Mouse (Mus musculus) intestine, embryonic 16.5 days (tissue): ENCODE results near the gene Rsc1a1. TPM values are rescaled to one million over a fixed set of nuclear protein-coding genes. Genes with fewer than 3 reads are reported as not detected.

ENCODE experiments used
- ATAC-seq: fragments of 200-750 bp; cut with Nextera tagmentation; 2 replicates; pipeline ENCODE4 v1.8.0; 2017; ENCODE audit warnings: moderate TSS enrichment, moderate library complexity
- H3K27ac ChIP-seq: fragments of 300-500 bp; sonication (generic); 2 replicates; pipeline ENCODE4 v1.5.1; 2014; ENCODE audit warnings: mild to moderate bottlenecking, low read length
- H3K27me3 ChIP-seq: fragments of 300-500 bp; sonication (generic); replicated peaks from 2 replicates; pipeline ENCODE4 v1.6.1; 2014; ENCODE audit warnings: low read length, control low read depth, mixed read lengths; ENCODE audit not compliant: control insufficient read depth, insufficient read depth
- H3K36me3 ChIP-seq: fragments of 300-500 bp; sonication (generic); 2 replicates; pipeline ENCODE4 v1.6.1; 2014; ENCODE audit warnings: low read length, control low read depth; ENCODE audit not compliant: control insufficient read depth, insufficient read depth
- H3K4me1 ChIP-seq: fragments of 300-500 bp; sonication (generic); 2 replicates; pipeline ENCODE4 v1.6.1; 2014; ENCODE audit warnings: low read length, control low read depth, mixed read lengths; ENCODE audit not compliant: control insufficient read depth, insufficient read depth
- H3K4me2 ChIP-seq: fragments of 300-500 bp; sonication (generic); 2 replicates; pipeline ENCODE4 v1.6.1; 2014; ENCODE audit warnings: low read depth, low read length, control low read depth
- H3K4me3 ChIP-seq: fragments of 300-500 bp; sonication (generic); 2 replicates; pipeline ENCODE4 v1.5.1; 2014; ENCODE audit warnings: mild to moderate bottlenecking, low read length
- H3K9ac ChIP-seq: fragments of 300-500 bp; sonication (generic); 2 replicates; pipeline ENCODE4 v1.6.1; 2014; ENCODE audit warnings: low read depth, low read length
- H3K9me3 ChIP-seq: fragments of 300-500 bp; sonication (generic); 2 replicates; pipeline ENCODE4 v1.6.1; 2016; ENCODE audit warnings: low read length, control low read depth; ENCODE audit not compliant: control insufficient read depth
- WGBS: fragments of 180-500 bp; shearing (Covaris S2); extraction: QIAGEN DNeasy Blood & Tissue Kit; methylation state at CpG from one replicate; pipeline ENCODE4 v1.1.7; 2014; 5-methylcytosine and 5-hydroxymethylcytosine counted together
- polyA plus RNA-seq: library from polyadenylated mRNA; unstranded; fragments of >200 nt; fragmentation: Nextera tagmentation; extraction: Ambion mirVana; gene quantifications from 2 replicates; pipeline ENCODE4 v1.2.1, GENCODE M21; 2015

The Rsc1a1 gene
- polyA plus RNA-seq = not detected in 2 replicates

DNA sequence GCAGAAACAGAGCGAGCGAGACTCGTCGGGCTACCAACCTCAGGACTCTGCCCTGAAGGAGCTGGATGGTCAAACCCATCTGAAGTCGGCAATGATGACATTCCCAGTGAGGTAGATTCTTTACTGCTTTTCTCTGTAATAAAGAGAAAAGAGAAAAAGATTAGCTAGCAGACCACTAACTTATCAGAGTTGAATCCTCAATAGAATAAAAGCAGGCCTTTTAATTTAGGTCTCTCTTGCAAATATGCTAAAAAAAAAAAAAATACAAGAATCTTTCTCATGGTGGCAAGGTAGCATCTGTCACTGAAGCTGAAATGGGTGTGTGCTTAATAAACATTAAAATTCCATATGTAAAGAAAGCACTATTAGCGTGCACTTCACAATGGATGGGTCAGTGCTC lies at the start of gene Rsc1a1:
Gene Rsc1a1, minus strand, starts transcription at position 101 of the 400 bp plus-strand sequence.
- H3K27ac ChIP-seq = no peak within 1 kb of the TSS
- WGBS = 96% methylated on average over 6 of the region's 6 CpGs
- no peak for ATAC-seq
- no peaks in the 10 kb centered on the region for H3K27me3 ChIP-seq
- peaks cover 26% of the 10 kb centered on the region for H3K36me3 ChIP-seq
- H3K4me3 ChIP-seq = no peak within 1 kb of the TSS
- H3K9me3 ChIP-seq = no peaks in the 10 kb centered on the region
- H3K9ac ChIP-seq = no peak within 1 kb of the TSS
- no peak within 1 kb of the TSS for H3K4me2 ChIP-seq
- H3K4me1 ChIP-seq = 0 out of 2 replicates have a peak, but pooled peaks cover 5% of the 10 kb centered on the region

DNA sequence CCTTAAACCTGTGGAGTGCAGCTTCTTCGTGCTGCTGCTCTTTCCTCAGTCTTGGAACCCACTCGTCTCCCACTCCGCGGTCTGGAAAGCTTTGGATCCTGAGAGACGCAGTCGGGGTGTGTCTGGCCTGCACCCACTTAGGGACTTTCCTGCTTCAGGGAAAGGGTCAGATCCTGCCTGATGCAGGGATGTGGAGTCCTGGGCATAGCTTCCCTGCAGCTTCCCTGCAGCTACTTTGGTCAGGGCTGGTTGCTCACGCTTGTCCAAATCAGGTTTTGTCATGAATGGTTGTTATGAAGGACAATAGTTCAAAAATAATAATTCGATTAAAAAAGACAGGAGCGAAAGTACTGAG lies 49.8 kb upstream of the Rsc1a1 start:
- no peak for ATAC-seq
- peak overlapping the region; percentile 49; the same call in 1 of the 2 replicates for H3K27ac ChIP-seq

DNA sequence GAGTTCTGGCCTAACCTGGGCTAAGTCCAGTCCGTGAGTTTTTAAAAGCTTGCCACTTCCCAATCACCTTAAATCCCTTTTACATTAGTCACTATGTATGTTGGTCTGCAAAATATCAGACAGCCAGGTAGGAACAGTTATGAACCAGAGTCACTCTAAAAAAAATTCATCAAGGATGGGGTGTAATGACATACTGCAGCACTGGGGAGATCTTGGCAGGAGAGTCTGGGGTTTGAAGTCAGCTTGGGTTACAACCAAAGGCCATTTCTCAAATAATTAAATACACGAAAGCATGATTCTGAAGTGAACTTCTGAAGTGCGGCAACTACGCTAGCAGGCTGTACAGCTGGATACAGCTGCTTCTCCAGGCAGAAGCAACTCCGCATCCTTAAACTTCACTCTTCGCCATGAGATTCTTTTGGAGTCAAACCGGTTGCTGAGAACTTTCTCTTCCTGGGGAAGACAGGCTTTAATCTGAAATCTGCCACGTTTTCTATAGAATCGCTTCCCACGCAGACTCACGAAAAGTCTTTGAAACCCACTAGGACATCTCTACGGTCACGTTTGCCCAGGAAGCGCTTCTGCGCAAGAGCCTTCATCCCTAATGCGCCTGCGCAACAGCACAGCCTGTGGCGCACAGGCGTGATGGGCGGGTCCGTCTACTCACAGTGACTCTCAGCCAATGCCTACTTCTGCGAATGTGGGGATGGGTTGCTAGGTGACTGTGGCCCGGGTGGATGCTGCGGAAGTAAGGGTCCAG lies 49.2 kb upstream of the Rsc1a1 start:
- Histone ChIP-seq H3K4me3 (peak overlapping the region; percentile 45), H3K9me3 (no peaks in the 10 kb centered on the region), H3K4me1 (peaks cover 18% of the 10 kb centered on the region; the same call in 1 of the 2 replicates), H3K27me3 (no peaks in the 10 kb centered on the region), H3K36me3 (no peaks in the 10 kb centered on the region), H3K27ac (peak overlapping the region; percentile 86), H3K4me2 (peak overlapping the region; percentile 62), H3K9ac (peak overlapping the region; percentile 61)
- WGBS = 5% methylated on average over 24 of the region's 24 CpGs
- ATAC-seq = peak; percentile 91

More for the DNA sequence above, 49.8 kb upstream of the Rsc1a1 start:
- peaks cover 13% of the 10 kb centered on the region; the same call in 1 of the 2 replicates for H3K4me1 ChIP-seq
- peak overlapping the region; percentile 62 for H3K4me2 ChIP-seq
- no peaks in the 10 kb centered on the region for H3K36me3 ChIP-seq
- WGBS = 22% methylated on average over 9 of the region's 9 CpGs
- H3K9ac ChIP-seq = no peak overlapping the region
- H3K4me3 ChIP-seq = peak overlapping the region; percentile 45
- no peaks in the 10 kb centered on the region for H3K27me3 ChIP-seq
- H3K9me3 ChIP-seq = no peaks in the 10 kb centered on the region

DNA sequence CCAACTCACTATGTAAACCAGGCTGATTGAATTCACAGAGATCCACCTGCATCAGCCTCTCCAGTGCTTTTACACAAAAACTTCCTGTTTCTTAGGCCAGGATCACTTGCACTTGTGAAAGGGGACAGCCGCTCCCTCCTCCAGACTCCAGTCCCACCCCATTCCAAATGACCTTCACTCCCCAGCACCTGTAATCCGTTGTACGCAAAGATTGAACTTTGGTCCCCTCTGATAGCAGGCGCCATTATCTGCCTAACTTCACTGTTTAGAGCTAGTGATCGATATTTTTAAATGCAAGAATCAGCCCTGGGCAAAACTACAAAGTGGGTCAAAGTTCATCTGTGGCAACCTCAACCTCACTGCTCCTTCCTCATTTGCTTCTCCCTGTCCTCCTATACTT lies 46.4 kb upstream of the Rsc1a1 start:
- Histone ChIP-seq H3K4me2 (no peak overlapping the region), H3K4me1 (peaks cover 24% of the 10 kb centered on the region; the same call in 1 of the 2 replicates), H3K27ac (peak overlapping the region; percentile 75), H3K9me3 (no peaks in the 10 kb centered on the region), H3K4me3 (no peak overlapping the region), H3K36me3 (no peaks in the 10 kb centered on the region), H3K27me3 (no peaks in the 10 kb centered on the region), H3K9ac (no peak overlapping the region)
- ATAC-seq = peak; percentile 78
- 53% methylated on average over 5 of the region's 5 CpGs for WGBS

DNA sequence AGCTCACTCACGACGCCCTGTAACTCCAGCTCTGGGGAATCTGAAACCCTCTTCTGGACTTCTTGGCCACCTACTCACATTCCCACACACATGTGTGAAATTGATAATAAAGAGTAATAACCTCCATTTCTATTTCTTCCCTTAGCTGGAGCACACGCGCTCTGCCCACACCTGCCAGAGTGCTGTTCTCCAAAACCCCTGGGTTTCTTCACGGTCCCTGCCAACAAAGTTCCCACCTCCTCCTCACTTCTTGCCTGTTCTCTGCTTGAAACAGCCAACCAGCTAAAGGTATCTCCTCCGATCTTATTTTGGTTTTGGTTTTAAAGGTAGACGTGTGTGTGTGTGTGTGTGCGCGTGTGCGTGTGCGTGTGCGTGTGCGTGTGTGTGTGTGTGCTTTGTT lies 45.0 kb upstream of the Rsc1a1 start:
- WGBS = 82% methylated on average over 13 of the region's 13 CpGs
- no peaks in the 10 kb centered on the region for H3K36me3 ChIP-seq
- no peak overlapping the region for H3K27ac ChIP-seq
- no peak overlapping the region for H3K9ac ChIP-seq
- no peaks in the 10 kb centered on the region for H3K9me3 ChIP-seq
- no peaks in the 10 kb centered on the region for H3K27me3 ChIP-seq
- no peak overlapping the region for H3K4me3 ChIP-seq
- no peak for ATAC-seq
- no peak overlapping the region for H3K4me2 ChIP-seq
- H3K4me1 ChIP-seq = peaks cover 28% of the 10 kb centered on the region; the same call in 1 of the 2 replicates

DNA sequence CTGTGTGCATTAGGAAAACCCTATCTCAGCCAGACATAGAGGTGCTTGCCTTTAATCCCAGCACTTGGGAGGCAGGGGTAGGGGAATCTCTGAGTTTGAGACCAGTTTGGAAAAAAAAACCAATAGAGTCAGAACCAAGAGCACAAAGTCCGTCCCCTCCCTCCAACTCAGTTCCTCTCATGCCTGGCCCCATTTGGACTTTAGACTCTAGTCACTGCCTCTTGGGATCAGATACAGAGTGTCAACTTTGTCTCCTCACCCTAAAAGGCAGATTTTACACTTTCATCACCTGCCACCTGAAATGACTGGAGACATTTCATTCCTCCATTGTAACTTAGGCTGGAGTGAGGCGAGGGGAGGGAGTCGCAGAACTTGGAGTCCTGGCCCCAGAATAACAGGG lies 43.9 kb upstream of the Rsc1a1 start:
- Histone ChIP-seq H3K9me3 (no peaks in the 10 kb centered on the region), H3K4me3 (no peak overlapping the region), H3K4me1 (peaks cover 26% of the 10 kb centered on the region; the same call in 1 of the 2 replicates), H3K27me3 (no peaks in the 10 kb centered on the region), H3K36me3 (no peaks in the 10 kb centered on the region), H3K9ac (0 out of 2 replicates have a peak overlapping the region, but pooled peaks have one; percentile 1), H3K27ac (peak overlapping the region; percentile 59), H3K4me2 (peak overlapping the region; percentile 37; the same call in 1 of the 2 replicates)
- 53% methylated on average over 3 of the region's 3 CpGs for WGBS
- ATAC-seq = peak; percentile 79

DNA sequence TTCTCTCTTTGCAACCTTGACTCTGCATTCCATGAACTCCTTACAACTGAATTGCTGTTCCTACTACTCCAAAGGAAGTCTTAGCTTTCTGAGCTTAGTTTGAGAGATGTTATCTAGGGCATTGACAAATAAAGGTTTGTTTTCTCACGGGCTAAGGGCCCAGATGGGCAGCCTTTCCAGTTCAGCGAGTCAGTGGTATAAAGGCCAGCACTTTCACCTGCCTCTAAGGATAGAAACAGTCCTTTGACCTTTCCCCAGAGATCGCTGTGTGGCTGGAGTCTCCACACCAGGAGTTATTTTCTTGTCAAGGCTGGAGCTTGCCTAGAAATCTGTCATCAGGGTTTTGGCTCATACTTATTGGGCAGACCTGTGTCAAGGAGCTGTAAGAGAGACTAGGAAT lies 40.3 kb upstream of the Rsc1a1 start:
- Histone ChIP-seq H3K4me3 (no peak overlapping the region), H3K9me3 (no peaks in the 10 kb centered on the region), H3K4me1 (peaks cover 36% of the 10 kb centered on the region), H3K27me3 (no peaks in the 10 kb centered on the region), H3K27ac (peak overlapping the region; percentile 4; the same call in 1 of the 2 replicates), H3K4me2 (no peak overlapping the region), H3K36me3 (no peaks in the 10 kb centered on the region), H3K9ac (no peak overlapping the region)
- no peak for ATAC-seq
- WGBS = 46% methylated on average over 3 of the region's 3 CpGs

DNA sequence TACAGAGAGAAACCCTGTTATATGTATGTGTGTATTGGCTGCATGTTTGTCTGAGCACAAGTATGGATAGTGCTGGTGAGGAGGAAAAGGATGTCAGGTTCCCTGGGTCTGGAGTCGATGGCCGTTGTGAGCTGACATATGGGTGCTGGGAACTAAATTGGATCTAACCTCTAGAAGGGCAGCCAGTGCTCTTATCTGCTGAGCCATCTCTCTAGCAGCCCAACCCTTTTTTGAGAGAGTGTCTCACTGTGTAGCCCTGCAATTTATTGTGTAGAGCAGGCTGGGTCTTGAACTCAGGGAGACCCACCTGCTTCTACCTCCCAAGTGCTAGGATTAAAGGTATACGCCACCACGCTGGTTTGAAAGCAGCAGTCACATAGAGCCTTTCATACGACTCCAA lies 39.9 kb upstream of the Rsc1a1 start:
- WGBS = 66% methylated on average over 5 of the region's 5 CpGs
- 0 out of 2 replicates have a peak overlapping the region, but pooled peaks have one; percentile 4 for H3K27ac ChIP-seq
- ATAC-seq = no peak

DNA sequence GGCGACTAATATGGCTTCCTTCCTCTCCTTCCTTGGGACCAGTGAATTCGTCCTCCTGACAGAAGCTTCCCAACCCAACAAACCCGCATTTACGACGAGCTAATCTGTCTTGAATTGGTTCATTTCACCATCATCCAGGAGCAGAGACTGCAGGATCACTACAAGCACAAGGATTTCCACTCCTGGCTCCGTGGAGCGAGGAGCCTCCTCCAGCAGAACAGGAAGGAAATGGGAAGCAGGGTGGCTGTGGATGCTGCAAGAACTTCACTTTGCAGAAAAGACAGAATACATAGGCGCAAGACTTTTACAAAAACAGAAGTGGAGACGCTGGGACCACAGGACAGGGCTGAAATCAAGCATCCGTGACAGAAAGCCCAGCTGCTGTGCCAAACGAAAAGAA lies 39.2 kb upstream of the Rsc1a1 start:
- Histone ChIP-seq H3K27me3 (no peaks in the 10 kb centered on the region), H3K27ac (no peak overlapping the region), H3K9me3 (no peaks in the 10 kb centered on the region), H3K4me2 (no peak overlapping the region), H3K36me3 (no peaks in the 10 kb centered on the region), H3K4me1 (peaks cover 29% of the 10 kb centered on the region), H3K9ac (no peak overlapping the region), H3K4me3 (no peak overlapping the region)
- ATAC-seq = no peak
- 63% methylated on average over 11 of the region's 11 CpGs for WGBS

More for the DNA sequence above, 39.9 kb upstream of the Rsc1a1 start:
- Histone ChIP-seq H3K9me3 (no peaks in the 10 kb centered on the region), H3K4me3 (no peak overlapping the region), H3K27me3 (no peaks in the 10 kb centered on the region), H3K4me2 (no peak overlapping the region), H3K4me1 (peaks cover 32% of the 10 kb centered on the region), H3K36me3 (no peaks in the 10 kb centered on the region), H3K9ac (no peak overlapping the region)
